Mouse (Mus musculus) left cerebral cortex, adult 18-20 months (tissue): Measurements from ENCODE around the gene Mlxip. TPM values are rescaled to one million over a fixed set of nuclear protein-coding genes. Genes with fewer than 3 reads are reported as not detected.
A peak's percentile ranks its signal among the peaks of the same experiment; 100 is the strongest.

ENCODE experiments used
- DNase-seq, 2 experiments: peaks; one replicate each; pipeline ENCODE4 v3.0.0; 2021 to 2022; ENCODE audit warnings: low spot score in 2 of 2, mixed read lengths in 1 of 2
- total RNA-seq, 2 experiments: library from RNA; stranded (reverse); gene quantifications; 2 replicates each; pipeline ENCODE4 v1.2.3; 2021

Mlxip gene
- total RNA-seq, 2 experiments from 2014 or later = 16.0 to 16.8 TPM

GRCm38 (mm10) chr5:123499717-123500116, 105.1 kb downstream of the Mlxip start:
- peak; percentile 42 to 50 for DNase-seq

- no peak for DNase-seq
These were observed 107.4 kb downstream of the Mlxip start for GRCm38 (mm10) chr5:123501973-123502372.

Other genes with a start within 250 kb of the Mlxip start
- 10 to 100 TPM; 23.1 to 28.3 TPM for gene Psmd9, start 225.4 kb upstream of the Mlxip start, total RNA-seq
- under 1 TPM in 1 of 2 experiments, not detected in 1; 0.37 TPM for gene Hpd, start 212.1 kb upstream of the Mlxip start, total RNA-seq
- 1 to 10 TPM; 3.8 to 4.2 TPM for gene Wdr66, start 142.7 kb upstream of the Mlxip start, total RNA-seq
- 10 to 100 TPM; 66.3 to 70.1 TPM for gene Bcl7a, start 51.0 kb upstream of the Mlxip start, total RNA-seq
- gene Lrrc43, start 94.5 kb downstream of the Mlxip start, total RNA-seq = under 1 TPM; 0.33 to 0.40 TPM
- not detected for gene Il31, start 94.7 kb downstream of the Mlxip start, total RNA-seq
- gene B3gnt4, start 115.7 kb downstream of the Mlxip start, total RNA-seq = 1 to 10 TPM; 1.2 to 1.3 TPM
- gene Diablo, start 129.4 kb downstream of the Mlxip start, total RNA-seq = 10 to 100 TPM; 26.5 to 27.2 TPM
- 1 to 10 TPM; 4.9 to 5.0 TPM for gene Gm49027, start 130.7 kb downstream of the Mlxip start, total RNA-seq
- 100 to 1,000 TPM in 1 of 2 experiments, 10 to 100 TPM in 1; 99.5 to 101 TPM for gene Vps33a, start 178.2 kb downstream of the Mlxip start, total RNA-seq